19 mouse cellular contexts compared by ENCODE assay signal in the genomic region with DNA sequence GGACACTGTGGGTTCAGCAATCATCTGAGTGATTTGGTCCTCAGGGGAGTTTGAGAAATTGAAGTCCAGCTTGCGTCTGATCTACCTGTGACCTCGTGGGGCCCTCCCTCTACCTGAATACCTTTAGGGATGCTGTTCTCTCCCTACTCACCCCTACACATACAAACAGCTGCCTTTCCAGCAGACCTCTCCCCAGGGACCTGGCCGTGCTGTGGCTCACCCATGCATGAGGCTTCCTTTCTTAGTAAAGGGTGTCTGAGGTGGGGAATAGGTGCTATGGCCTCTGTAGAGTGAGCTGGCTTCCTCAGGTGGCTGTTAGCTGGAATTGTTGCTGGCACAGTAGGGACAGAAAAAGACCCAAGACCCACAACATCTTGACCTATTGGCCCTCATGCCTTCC. TPM values are rescaled to one million over a fixed set of nuclear protein-coding genes. Genes with fewer than 3 reads are reported as not detected.
A peak's percentile ranks its signal among the peaks of the same experiment; 100 is the strongest.
DNase-seq lines count a peak whose midpoint lies in the region; ATAC-seq and TF ChIP-seq lines count a peak whose summit lies in the region.
"Had no signal": no experiment of that assay in that cellular context is flagged by ENCODE, and none has a peak within 500 bp of the region (broad histone marks: within the 10 kb centered on the region; RNA-seq: fewer than 3 reads in every experiment).

No protein-coding gene starts in this region.

- no peaks in the 10 kb centered on the region for H3K9me3 ChIP-seq in kidney, postnatal 0 days (replicated peaks; ENCODE audit: low read length)
- H3K9me3 ChIP-seq in limb, embryonic 12.5 days: no peaks in the 10 kb centered on the region
- H3K9me3 ChIP-seq: embryonic facial prominence, embryonic 10.5 days; limb, embryonic 15.5 days had no signal

- TF ChIP-seq CTCF in kidney, postnatal 0 days (IDR thresholded peaks at IDR 0.05; ENCODE audit: low read depth): no peak

- peaks cover 7% of the 10 kb centered on the region; the same call in 1 of the 2 replicates for H3K36me3 ChIP-seq in kidney, postnatal 0 days (ENCODE audit: insufficient read depth, low read length)
- peaks cover 27% of the 10 kb centered on the region for H3K36me3 ChIP-seq in limb, embryonic 12.5 days

- DNase-seq in heart, adult 11 months: peak; percentile 93
- no peak for DNase-seq in heart, adult 18-20 months
- no peak for DNase-seq in kidney, postnatal 0 days (ENCODE audit: low spot score)
- no peak for DNase-seq in kidney, adult 8-10 months
- DNase-seq in B cell, adult 2 months: peak; percentile 60 to 66
- DNase-seq: adrenal gland, postnatal 14 days; cerebellum, adult 18-20 months; gastrocnemius, postnatal 10 days; heart, postnatal 4 days; kidney, postnatal 36 days; layer of hippocampus, adult 9-11 months; lung, postnatal 10 days; right cerebral cortex, postnatal 14 days; thymus, postnatal 4 days had no signal

- no peak overlapping the region for H3K4me3 ChIP-seq in kidney, postnatal 0 days (replicated peaks; ENCODE audit: low read depth, low read length)
- no peak overlapping the region for H3K4me3 ChIP-seq in limb, embryonic 12.5 days (replicated peaks)
- H3K4me3 ChIP-seq: embryonic facial prominence, embryonic 10.5 days; limb, embryonic 15.5 days had no signal

- ATAC-seq in kidney, postnatal 0 days (replicated peaks; ENCODE audit: low FRiP score, low read depth): no peak
- ATAC-seq in limb, embryonic 12.5 days (ENCODE audit: insufficient number of reproducible peaks, insufficient read depth, low FRiP score, low TSS enrichment, low read depth): no peak
- ATAC-seq in erythroid progenitor cell, adult 5-6 weeks (replicated peaks; ENCODE audit: low FRiP score, poor library complexity, severe bottlenecking): no peak
- ATAC-seq: intestine, postnatal 0 days had no signal

- 62% methylated on average over 3 of the region's 3 CpGs for WGBS in kidney, postnatal 0 days
- WGBS in limb, embryonic 12.5 days: 66% methylated on average over 3 of the region's 3 CpGs

- H3K4me1 ChIP-seq in kidney, postnatal 0 days (replicated peaks; ENCODE audit: insufficient read depth, low read length): peaks cover 46% of the 10 kb centered on the region
- peaks cover 76% of the 10 kb centered on the region for H3K4me1 ChIP-seq in limb, embryonic 12.5 days (replicated peaks)

- H3K27ac ChIP-seq in kidney, postnatal 0 days: 0 out of 2 replicates have a peak overlapping the region, but pooled peaks have one; percentile 36
- peak overlapping the region; percentile 74; the same call in 1 of the 2 replicates for H3K27ac ChIP-seq in limb, embryonic 12.5 days
- H3K27ac ChIP-seq: embryonic facial prominence, embryonic 10.5 days; limb, embryonic 15.5 days had no signal

- H3K4me2 ChIP-seq in kidney, postnatal 0 days (ENCODE audit: low read length): no peak overlapping the region
- H3K4me2 ChIP-seq in limb, embryonic 12.5 days: no peak overlapping the region
- H3K4me2 ChIP-seq: limb, embryonic 15.5 days had no signal

- H3K27me3 ChIP-seq in kidney, postnatal 0 days (ENCODE audit: insufficient read depth, low read length): no peaks in the 10 kb centered on the region
- H3K27me3 ChIP-seq in limb, embryonic 12.5 days: no peaks in the 10 kb centered on the region
- H3K27me3 ChIP-seq: limb, embryonic 15.5 days had no signal

- no peak overlapping the region for H3K9ac ChIP-seq in kidney, postnatal 0 days (ENCODE audit: low read depth, low read length)
- H3K9ac ChIP-seq in limb, embryonic 12.5 days (replicated peaks): no peak overlapping the region
- H3K9ac ChIP-seq: limb, embryonic 15.5 days had no signal

RNA-seq across cellular contexts. Expression of a gene that starts 40.5 kb away (rescaled TPM):
- 10 to 100 TPM; 32.5 to 38.5 TPM for total RNA-seq in heart, adult 18-20 months (2021)
- 25.0 and 26.6 TPM in 2 replicates for polyA plus RNA-seq in kidney, postnatal 0 days (2015; fragmentation: Nextera tagmentation; extraction: Ambion mirVana)
- 53.4 and 57.1 TPM in 2 replicates for polyA plus RNA-seq in limb, embryonic 12.5 days (2016; fragmentation: Nextera tagmentation; extraction: Ambion mirVana)
- 20.9 and 36.0 TPM in 2 replicates for total RNA-seq in erythroid progenitor cell, adult 5-6 weeks (2015; ENCODE audit: low replicate concordance)
- 4.0 and 4.6 TPM in 2 replicates for total RNA-seq in erythroid progenitor cell, adult 5-6 weeks (2017; ENCODE audit: low replicate concordance)

Comparison
In these comparisons a context has a peak if more than half of its experiments do, and no peak if none do; other contexts are left out.
1. DNase-seq: peak in heart, adult 11 months (single experiment) and B cell, adult 2 months (2 of 2); none in heart, adult 18-20 months (0 of 2), kidney, postnatal 0 days (single experiment) and kidney, adult 8-10 months (0 of 2).